In genomic region chr2:15096514-15097090, GRCm38 (mm10) we compare ENCODE assay signal across 13 mouse cellular contexts. TPM values are rescaled to one million over a fixed set of nuclear protein-coding genes. Genes with fewer than 3 reads are reported as not detected.
DNase-seq lines count a peak whose midpoint lies in the region; ATAC-seq and TF ChIP-seq lines count a peak whose summit lies in the region.
"Had no signal": no experiment of that assay in that cellular context is flagged by ENCODE, and none has a peak within 500 bp of the region (broad histone marks: within the 10 kb centered on the region; RNA-seq: fewer than 3 reads in every experiment).

No protein-coding gene starts in this region.

- 62% methylated on average over 3 of the region's 3 CpGs for WGBS in forebrain, embryonic 14.5 days
- WGBS in forebrain, embryonic 12.5 days: 71% methylated on average over 3 of the region's 3 CpGs
- 19% methylated on average over 3 of the region's 3 CpGs for WGBS in liver, adult 2 months
- WGBS in liver, embryonic 11.5 days: 47% methylated on average over 3 of the region's 3 CpGs
- 57% methylated on average over 3 of the region's 3 CpGs for WGBS in midbrain, postnatal 0 days

- H3K4me2 ChIP-seq in forebrain, embryonic 14.5 days (ENCODE audit: low read length): no peak overlapping the region
- no peak overlapping the region for H3K4me2 ChIP-seq in forebrain, embryonic 12.5 days
- H3K4me2 ChIP-seq in liver, embryonic 11.5 days: no peak overlapping the region
- no peak overlapping the region for H3K4me2 ChIP-seq in midbrain, postnatal 0 days (ENCODE audit: low read depth, low read length, poor library complexity, severe bottlenecking)
- H3K4me2 ChIP-seq: liver, embryonic 15.5 days had no signal

- H3K27me3 ChIP-seq in forebrain, embryonic 14.5 days (replicated peaks; ENCODE audit: control insufficient read depth, insufficient read depth, low read length): no peaks in the 10 kb centered on the region
- H3K27me3 ChIP-seq in forebrain, embryonic 12.5 days: no peaks in the 10 kb centered on the region
- H3K27me3 ChIP-seq in liver, adult 2 months (ENCODE audit: control insufficient read depth, insufficient read depth, low read length): no peaks in the 10 kb centered on the region
- H3K27me3 ChIP-seq in liver, embryonic 11.5 days (replicated peaks; ENCODE audit: control insufficient read depth, insufficient read depth, low read length): no peaks in the 10 kb centered on the region
- H3K27me3 ChIP-seq in midbrain, postnatal 0 days (ENCODE audit: insufficient read depth, low read length): no peaks in the 10 kb centered on the region
- H3K27me3 ChIP-seq: liver, embryonic 15.5 days had no signal

- intact Hi-C loops in heart, postnatal 14 days (cut with DNase I): no loop called here

- no peak overlapping the region for H3K4me3 ChIP-seq in forebrain, embryonic 14.5 days (ENCODE audit: low read depth, low read length)
- no peak overlapping the region for H3K4me3 ChIP-seq in forebrain, embryonic 12.5 days (replicated peaks)
- H3K4me3 ChIP-seq in liver, adult 2 months (ENCODE audit: insufficient read depth, low read depth, low read length): no peak overlapping the region
- H3K4me3 ChIP-seq in liver, embryonic 11.5 days (ENCODE audit: low read depth, low read length): no peak overlapping the region
- H3K4me3 ChIP-seq in midbrain, postnatal 0 days (ENCODE audit: low read depth, low read length): no peak overlapping the region
- H3K4me3 ChIP-seq: liver, embryonic 15.5 days had no signal

- H3K4me1 ChIP-seq in forebrain, embryonic 14.5 days (ENCODE audit: control insufficient read depth, insufficient read depth, low read length): no peaks in the 10 kb centered on the region
- no peaks in the 10 kb centered on the region for H3K4me1 ChIP-seq in forebrain, embryonic 12.5 days
- no peaks in the 10 kb centered on the region for H3K4me1 ChIP-seq in liver, adult 2 months (ENCODE audit: control insufficient read depth, insufficient read depth, low read length)
- no peaks in the 10 kb centered on the region for H3K4me1 ChIP-seq in liver, embryonic 11.5 days (replicated peaks; ENCODE audit: control insufficient read depth, insufficient read depth, low read length)
- no peaks in the 10 kb centered on the region for H3K4me1 ChIP-seq in midbrain, postnatal 0 days (ENCODE audit: insufficient read depth, low read length)
- H3K4me1 ChIP-seq: liver, embryonic 15.5 days had no signal

- DNase-seq in forebrain, embryonic 14.5 days (ENCODE audit: low spot score): peak; percentile 72
- peak; percentile 65 for DNase-seq in liver, adult 2 months (ENCODE audit: extremely low read depth, low read depth, low spot score)
- DNase-seq in liver, embryonic 11.5 days (ENCODE audit: low spot score): no peak
- peak; percentile 77 for DNase-seq in Muller cell, postnatal 12 days (ENCODE audit: inconsistent ontology term)
- peak; percentile 53 for DNase-seq in midbrain, postnatal 0 days (ENCODE audit: low spot score)
- DNase-seq in heart, postnatal 14 days: no peak
- DNase-seq in left cerebral cortex, adult 9 months (ENCODE audit: low spot score in 2 of 2): no peak
- DNase-seq: adrenal gland, adult 8-10 months; cerebellum, adult 18-20 months; heart, adult 18-20 months; layer of hippocampus, adult 9-11 months had no signal

- no peak for TF ChIP-seq CTCF in liver, adult 2 months (IDR thresholded peaks at IDR 0.05; ENCODE audit: low read depth, low read length)
- peak; percentile 75 for TF ChIP-seq CTCF in midbrain, postnatal 0 days (IDR thresholded peaks at IDR 0.05)

- no peaks in the 10 kb centered on the region for H3K79me2 ChIP-seq in liver, adult 2 months (ENCODE audit: control insufficient read depth, insufficient read depth, low read length)

- no peak overlapping the region for H3K27ac ChIP-seq in forebrain, embryonic 14.5 days (ENCODE audit: low read depth, low read length)
- H3K27ac ChIP-seq in forebrain, embryonic 12.5 days: no peak overlapping the region
- no peak overlapping the region for H3K27ac ChIP-seq in liver, adult 2 months (replicated peaks; ENCODE audit: insufficient read depth, low read depth, low read length)
- no peak overlapping the region for H3K27ac ChIP-seq in liver, embryonic 11.5 days (ENCODE audit: low read depth, low read length)
- no peak overlapping the region for H3K27ac ChIP-seq in midbrain, postnatal 0 days (ENCODE audit: low read depth, low read length)
- H3K27ac ChIP-seq: liver, embryonic 15.5 days had no signal

- no peaks in the 10 kb centered on the region for H3K36me3 ChIP-seq in forebrain, embryonic 14.5 days (ENCODE audit: control insufficient read depth, insufficient read depth, low read length)
- no peaks in the 10 kb centered on the region for H3K36me3 ChIP-seq in forebrain, embryonic 12.5 days (replicated peaks)
- no peaks in the 10 kb centered on the region for H3K36me3 ChIP-seq in liver, adult 2 months (ENCODE audit: control insufficient read depth, insufficient read depth, low read length)
- no peaks in the 10 kb centered on the region for H3K36me3 ChIP-seq in liver, embryonic 11.5 days (ENCODE audit: control insufficient read depth, insufficient read depth, low read length)
- H3K36me3 ChIP-seq in midbrain, postnatal 0 days (ENCODE audit: insufficient read depth, low read length): no peaks in the 10 kb centered on the region
- H3K36me3 ChIP-seq: liver, embryonic 15.5 days had no signal

- TF ChIP-seq POLR2A in liver, adult 2 months (IDR thresholded peaks at IDR 0.05; ENCODE audit: extremely low read depth, insufficient read depth, low read length): no peak

- no peak for ATAC-seq in forebrain, embryonic 14.5 days
- no peak for ATAC-seq in forebrain, embryonic 12.5 days (ENCODE audit: low FRiP score)
- ATAC-seq in liver, embryonic 11.5 days (replicated peaks; ENCODE audit: low FRiP score): no peak
- ATAC-seq in midbrain, postnatal 0 days (ENCODE audit: low FRiP score): no peak

- no peak overlapping the region for H3K9ac ChIP-seq in forebrain, embryonic 14.5 days (ENCODE audit: low read length)
- H3K9ac ChIP-seq in forebrain, embryonic 12.5 days: no peak overlapping the region
- no peak overlapping the region for H3K9ac ChIP-seq in liver, adult 2 months (ENCODE audit: low read depth, low read length)
- H3K9ac ChIP-seq in liver, embryonic 11.5 days (ENCODE audit: low read depth, low read length): no peak overlapping the region
- no peak overlapping the region for H3K9ac ChIP-seq in midbrain, postnatal 0 days (replicated peaks; ENCODE audit: low read length, poor library complexity, severe bottlenecking)
- H3K9ac ChIP-seq: liver, embryonic 15.5 days had no signal

- H3K9me3 ChIP-seq in forebrain, embryonic 14.5 days (replicated peaks; ENCODE audit: control insufficient read depth, low read length): no peaks in the 10 kb centered on the region
- no peaks in the 10 kb centered on the region for H3K9me3 ChIP-seq in forebrain, embryonic 12.5 days
- no peaks in the 10 kb centered on the region for H3K9me3 ChIP-seq in liver, embryonic 11.5 days (ENCODE audit: control insufficient read depth, low read length)
- H3K9me3 ChIP-seq in midbrain, postnatal 0 days (ENCODE audit: low read length): no peaks in the 10 kb centered on the region
- H3K9me3 ChIP-seq: liver, embryonic 15.5 days had no signal

RNA-seq across cellular contexts. Expression of gene Nsun6, which starts 41.7 kb away (rescaled TPM):
- polyA plus RNA-seq in forebrain, embryonic 14.5 days (2014; fragmentation: Nextera tagmentation; extraction: Ambion mirVana): 10.6 and 14.4 TPM in 2 replicates
- 14.1 and 14.2 TPM in 2 replicates for polyA plus RNA-seq in forebrain, embryonic 12.5 days (2016; fragmentation: Nextera tagmentation; extraction: Ambion mirVana)
- total RNA-seq in liver, adult 2 months (2014; rRNA removed): 4.8 and 5.8 TPM in 2 replicates
- 0.80 and 1.5 TPM in 2 replicates for polyA plus RNA-seq in liver, adult 2 months (2012; rRNA removed)
- 7.4 and 9.3 TPM in 2 replicates for polyA plus RNA-seq in liver, embryonic 11.5 days (2014; fragmentation: Nextera tagmentation; extraction: Ambion mirVana)
- total RNA-seq in midbrain, postnatal 0 days (2014; rRNA removed): 7.5 and 13.9 TPM in 2 replicates
- 16.0 and 16.2 TPM in 2 replicates for polyA plus RNA-seq in midbrain, postnatal 0 days (2015; fragmentation: Nextera tagmentation; extraction: Ambion mirVana)
- 1 to 10 TPM; 4.7 to 6.2 TPM for total RNA-seq in heart, postnatal 14 days (2021)

RNA-seq across cellular contexts. Expression of gene Arl5b, which starts 47.4 kb away (rescaled TPM):
- 33.6 and 40.1 TPM in 2 replicates for polyA plus RNA-seq in forebrain, embryonic 14.5 days (2014; fragmentation: Nextera tagmentation; extraction: Ambion mirVana)
- polyA plus RNA-seq in forebrain, embryonic 12.5 days (2016; fragmentation: Nextera tagmentation; extraction: Ambion mirVana): 52.9 and 56.1 TPM in 2 replicates
- total RNA-seq in liver, adult 2 months (2014; rRNA removed): 44.4 and 44.9 TPM in 2 replicates
- 4.9 and 5.0 TPM in 2 replicates for polyA plus RNA-seq in liver, adult 2 months (2012; rRNA removed)
- polyA plus RNA-seq in liver, embryonic 11.5 days (2014; fragmentation: Nextera tagmentation; extraction: Ambion mirVana): 17.0 and 20.8 TPM in 2 replicates
- total RNA-seq in midbrain, postnatal 0 days (2014; rRNA removed): 37.0 and 59.5 TPM in 2 replicates
- 13.9 and 16.6 TPM in 2 replicates for polyA plus RNA-seq in midbrain, postnatal 0 days (2015; fragmentation: Nextera tagmentation; extraction: Ambion mirVana)
- 10 to 100 TPM; 29.9 to 34.4 TPM for total RNA-seq in heart, postnatal 14 days (2021)

Comparison
In these comparisons a context has a peak if more than half of its experiments do, and no peak if none do; other contexts are left out.
1. DNase-seq: peak in forebrain, embryonic 14.5 days (single experiment), liver, adult 2 months (single experiment), Muller cell, postnatal 12 days (single experiment) and midbrain, postnatal 0 days (single experiment); none in liver, embryonic 11.5 days (single experiment), heart, postnatal 14 days (0 of 2) and left cerebral cortex, adult 9 months (0 of 2).